Mouse (Mus musculus) lung, adult 2 months (tissue): ENCODE measurements at regions not wholly inside any gene's neighbourhood (a gene's known extent, or its start where the extent isn't known, plus 50 kb on each side); places are given as distances from the start of the nearest gene placed in this dataset.

Experiments
- CTCF ChIP-seq: fragments of 200-500 bp; IDR thresholded peaks from 2 replicates; pipeline ENCODE4 v1.5.1; 2011; ENCODE audit warnings: mild to moderate bottlenecking, low read length, control low read depth; ENCODE audit not compliant: insufficient read depth
- POLR2A ChIP-seq: fragments of 200-500 bp; IDR thresholded peaks from 2 replicates; pipeline ENCODE4 v1.6.1; 2011; ENCODE audit warnings: low read depth, mild to moderate bottlenecking, control low read depth, low read length, borderline replicate concordance; ENCODE audit errors: extremely low read depth

DNA sequence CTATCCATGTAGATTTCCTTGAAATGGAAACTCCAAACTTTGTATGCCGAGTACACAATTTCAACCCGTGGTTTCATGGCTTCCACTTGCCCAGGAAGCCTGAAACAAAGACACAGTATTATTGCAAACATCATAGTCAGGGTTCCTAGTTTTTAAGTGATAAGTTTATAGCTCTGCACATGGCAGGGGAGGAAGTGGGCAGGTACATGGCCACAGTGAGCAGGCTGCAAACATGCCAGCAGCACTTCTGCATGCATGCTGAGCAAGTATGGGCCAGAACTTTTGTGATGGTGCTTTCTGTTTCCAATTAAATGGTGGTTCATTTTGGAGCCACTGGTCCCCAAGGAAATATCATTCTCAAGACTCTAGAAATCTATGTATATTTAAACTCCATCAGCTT, 431.7 kb upstream of the Vrk2 start:
- TF ChIP-seq CTCF (no peak), POLR2A (no peak)
